In the genomic region with DNA sequence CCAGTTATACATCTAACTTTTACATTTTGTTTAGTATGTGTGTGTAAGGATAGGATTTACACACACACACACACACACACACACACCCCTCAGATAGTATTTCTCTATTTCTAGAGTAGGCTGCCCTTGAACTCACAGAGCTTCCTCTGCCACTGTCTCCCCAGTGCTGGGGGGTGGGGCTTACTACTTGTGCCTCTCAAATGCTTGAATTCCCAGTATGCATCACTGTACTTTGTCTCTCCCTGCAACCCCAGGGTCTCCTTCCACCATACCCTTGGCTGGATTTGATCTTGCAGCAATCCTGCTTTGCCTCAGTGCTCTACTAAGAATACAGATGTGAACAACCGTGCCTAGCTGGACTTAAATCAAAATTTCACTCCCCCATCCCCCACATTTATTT, we compare ENCODE assay signal across 23 mouse cellular contexts. TPM values are rescaled to one million over a fixed set of nuclear protein-coding genes. Genes with fewer than 3 reads are reported as not detected.
DNase-seq lines count a peak whose midpoint lies in the region; ATAC-seq and TF ChIP-seq lines count a peak whose summit lies in the region.
"Had no signal": no experiment of that assay in that cellular context is flagged by ENCODE, and none has a peak within 500 bp of the region (broad histone marks: within the 10 kb centered on the region; RNA-seq: fewer than 3 reads in every experiment).

No protein-coding gene starts in this region.

- TF ChIP-seq CTCF in heart, postnatal 0 days (IDR thresholded peaks at IDR 0.05; ENCODE audit: low read depth): no peak
- no peak for TF ChIP-seq CTCF in stomach, postnatal 0 days (IDR thresholded peaks at IDR 0.05; ENCODE audit: low read depth)

- no peak for TF ChIP-seq EP300 in heart, postnatal 0 days (IDR thresholded peaks at IDR 0.05; ENCODE audit: low read depth)
- TF ChIP-seq EP300 in stomach, postnatal 0 days (optimal IDR thresholded peaks at IDR 0.05): no peak

- no peak for ATAC-seq in embryonic facial prominence, embryonic 15.5 days (ENCODE audit: insufficient number of reproducible peaks, low FRiP score, low TSS enrichment, low read depth)
- no peak for ATAC-seq in heart, postnatal 0 days (ENCODE audit: insufficient read depth, low read depth)
- no peak for ATAC-seq in stomach, postnatal 0 days (ENCODE audit: low FRiP score, low TSS enrichment)
- ATAC-seq: activated CD4-positive, CD25-positive, alpha-beta regulatory T cell, adult 4 months; hindbrain, postnatal 0 days; liver, postnatal 0 days had no signal

- H3K4me1 ChIP-seq in embryonic facial prominence, embryonic 15.5 days: peaks cover 20% of the 10 kb centered on the region
- H3K4me1 ChIP-seq in embryonic facial prominence, embryonic 10.5 days: peaks cover 14% of the 10 kb centered on the region
- peaks cover 47% of the 10 kb centered on the region for H3K4me1 ChIP-seq in heart, postnatal 0 days (ENCODE audit: control insufficient read depth, insufficient read depth)
- 0 out of 2 replicates have a peak, but pooled peaks cover 2% of the 10 kb centered on the region for H3K4me1 ChIP-seq in stomach, postnatal 0 days (replicated peaks; ENCODE audit: control insufficient read depth, insufficient read depth)

- H3K27ac ChIP-seq in embryonic facial prominence, embryonic 15.5 days (replicated peaks): 0 out of 2 replicates have a peak overlapping the region, but pooled peaks have one; percentile 7
- no peak overlapping the region for H3K27ac ChIP-seq in embryonic facial prominence, embryonic 10.5 days (replicated peaks)
- H3K27ac ChIP-seq in heart, postnatal 0 days (ENCODE audit: low read depth): peak overlapping the region; percentile 97
- H3K27ac ChIP-seq in stomach, postnatal 0 days (replicated peaks): peak overlapping the region; percentile 56
- H3K27ac ChIP-seq: forebrain, embryonic 12.5 days; hindbrain, postnatal 0 days; layer of hippocampus, adult 2 months; neural tube, embryonic 12.5 days had no signal

- no peak overlapping the region for H3K4me2 ChIP-seq in embryonic facial prominence, embryonic 15.5 days (replicated peaks)
- no peak overlapping the region for H3K4me2 ChIP-seq in heart, postnatal 0 days (ENCODE audit: low read depth, low read length)
- H3K4me2 ChIP-seq in stomach, postnatal 0 days (replicated peaks; ENCODE audit: low read depth): no peak overlapping the region
- H3K4me2 ChIP-seq: forebrain, embryonic 12.5 days; neural tube, embryonic 12.5 days had no signal

- no peaks in the 10 kb centered on the region for H3K9me3 ChIP-seq in embryonic facial prominence, embryonic 15.5 days (replicated peaks)
- no peaks in the 10 kb centered on the region for H3K9me3 ChIP-seq in embryonic facial prominence, embryonic 10.5 days
- no peaks in the 10 kb centered on the region for H3K9me3 ChIP-seq in heart, postnatal 0 days (replicated peaks; ENCODE audit: control insufficient read depth, low read length)
- H3K9me3 ChIP-seq in stomach, postnatal 0 days (ENCODE audit: control insufficient read depth, low read length): no peaks in the 10 kb centered on the region
- H3K9me3 ChIP-seq: forebrain, embryonic 12.5 days; neural tube, embryonic 12.5 days had no signal

- no peak for DNase-seq in embryonic facial prominence, embryonic 10.5 days (ENCODE audit: low spot score)
- DNase-seq in heart, postnatal 0 days (ENCODE audit: low spot score): no peak
- no peak for DNase-seq in heart, adult 18-20 months
- peak; percentile 31 for DNase-seq in lung, postnatal 10 days
- no peak for DNase-seq in lung, postnatal 36 days
- DNase-seq in stomach, postnatal 0 days (ENCODE audit: low spot score): no peak
- DNase-seq in right cerebral cortex, postnatal 14 days: no peak
- DNase-seq: cerebellum, adult 9-11 months; embryo, embryonic 11 days; gastrocnemius, postnatal 36 days; liver; liver, postnatal 0 days; right cerebral cortex, postnatal 25 days; thymus, adult 18-20 months had no signal

- WGBS in embryonic facial prominence, embryonic 15.5 days: 66% methylated on average over 1 of the region's 1 CpGs
- 84% methylated on average over 1 of the region's 1 CpGs for WGBS in embryonic facial prominence, embryonic 10.5 days
- 59% methylated on average over 1 of the region's 1 CpGs for WGBS in heart, postnatal 0 days
- 54% methylated on average over 1 of the region's 1 CpGs for WGBS in stomach, postnatal 0 days

- no peak overlapping the region for H3K4me3 ChIP-seq in embryonic facial prominence, embryonic 15.5 days (replicated peaks)
- no peak overlapping the region for H3K4me3 ChIP-seq in embryonic facial prominence, embryonic 10.5 days
- H3K4me3 ChIP-seq in heart, postnatal 0 days (ENCODE audit: low read depth, low read length): no peak overlapping the region
- H3K4me3 ChIP-seq in stomach, postnatal 0 days (ENCODE audit: low read depth, low read length): no peak overlapping the region
- H3K4me3 ChIP-seq: forebrain, embryonic 12.5 days; layer of hippocampus, adult 2 months; neural tube, embryonic 12.5 days had no signal

- no peaks in the 10 kb centered on the region for H3K27me3 ChIP-seq in embryonic facial prominence, embryonic 15.5 days
- no peaks in the 10 kb centered on the region for H3K27me3 ChIP-seq in embryonic facial prominence, embryonic 10.5 days (replicated peaks; ENCODE audit: low read depth, poor library complexity, severe bottlenecking)
- no peaks in the 10 kb centered on the region for H3K27me3 ChIP-seq in heart, postnatal 0 days (ENCODE audit: control insufficient read depth, insufficient read depth, low read length)
- no peaks in the 10 kb centered on the region for H3K27me3 ChIP-seq in stomach, postnatal 0 days (ENCODE audit: control insufficient read depth, insufficient read depth, low read length)
- H3K27me3 ChIP-seq: forebrain, embryonic 12.5 days; neural tube, embryonic 12.5 days had no signal

- H3K9ac ChIP-seq in embryonic facial prominence, embryonic 15.5 days: no peak overlapping the region
- H3K9ac ChIP-seq in heart, postnatal 0 days (replicated peaks; ENCODE audit: low read depth, low read length): no peak overlapping the region
- no peak overlapping the region for H3K9ac ChIP-seq in stomach, postnatal 0 days (ENCODE audit: low read length)
- H3K9ac ChIP-seq: forebrain, embryonic 12.5 days; liver, postnatal 0 days; neural tube, embryonic 12.5 days had no signal

- peaks cover 17% of the 10 kb centered on the region for H3K36me3 ChIP-seq in embryonic facial prominence, embryonic 15.5 days
- H3K36me3 ChIP-seq in embryonic facial prominence, embryonic 10.5 days (replicated peaks): peaks cover 23% of the 10 kb centered on the region
- H3K36me3 ChIP-seq in heart, postnatal 0 days (replicated peaks; ENCODE audit: control insufficient read depth, insufficient read depth, low read length): peaks cover 15% of the 10 kb centered on the region
- H3K36me3 ChIP-seq in stomach, postnatal 0 days (ENCODE audit: control insufficient read depth, insufficient read depth, low read length): peaks cover 5% of the 10 kb centered on the region; the same call in 1 of the 2 replicates
- H3K36me3 ChIP-seq: forebrain, embryonic 12.5 days; neural tube, embryonic 12.5 days had no signal

RNA-seq across cellular contexts. Expression of a gene that starts 3.8 kb away (rescaled TPM):
- polyA plus RNA-seq in embryonic facial prominence, embryonic 15.5 days (2015; fragmentation: Nextera tagmentation; extraction: Ambion mirVana): 79.6 and 86.6 TPM in 2 replicates
- 110 TPM in 2 replicates for polyA plus RNA-seq in embryonic facial prominence, embryonic 10.5 days (2016; fragmentation: Nextera tagmentation; extraction: Ambion mirVana)
- 76.5 and 81.3 TPM in 2 replicates for total RNA-seq in heart, postnatal 0 days (2014; rRNA removed; ENCODE audit: low replicate concordance)
- polyA plus RNA-seq in heart, postnatal 0 days (2015; fragmentation: Nextera tagmentation; extraction: Ambion mirVana): 43.6 and 44.8 TPM in 2 replicates
- 10 to 100 TPM; 28.5 to 30.0 TPM for total RNA-seq in heart, adult 18-20 months (2021)
- polyA plus RNA-seq in stomach, postnatal 0 days (2015; fragmentation: Nextera tagmentation; extraction: Ambion mirVana): 82.2 and 83.8 TPM in 2 replicates
- total RNA-seq: monocyte, adult 5-6 weeks had no signal

RNA-seq across cellular contexts. Expression of a gene that starts 16.8 kb away (rescaled TPM):
- polyA plus RNA-seq in embryonic facial prominence, embryonic 15.5 days (2015; fragmentation: Nextera tagmentation; extraction: Ambion mirVana): 158 and 163 TPM in 2 replicates
- polyA plus RNA-seq in embryonic facial prominence, embryonic 10.5 days (2016; fragmentation: Nextera tagmentation; extraction: Ambion mirVana): 68.3 and 79.4 TPM in 2 replicates
- total RNA-seq in heart, postnatal 0 days (2014; rRNA removed; ENCODE audit: low replicate concordance): 697 and 786 TPM in 2 replicates
- polyA plus RNA-seq in heart, postnatal 0 days (2015; fragmentation: Nextera tagmentation; extraction: Ambion mirVana): 293 and 303 TPM in 2 replicates
- 100 to 1,000 TPM; 192 to 199 TPM for total RNA-seq in heart, adult 18-20 months (2021)
- polyA plus RNA-seq in stomach, postnatal 0 days (2015; fragmentation: Nextera tagmentation; extraction: Ambion mirVana): 87.5 and 103 TPM in 2 replicates
- total RNA-seq: monocyte, adult 5-6 weeks had no signal

RNA-seq across cellular contexts. Expression of a gene that starts 38.8 kb away (rescaled TPM):
- 146 and 148 TPM in 2 replicates for polyA plus RNA-seq in embryonic facial prominence, embryonic 15.5 days (2015; fragmentation: Nextera tagmentation; extraction: Ambion mirVana)
- 216 and 221 TPM in 2 replicates for polyA plus RNA-seq in embryonic facial prominence, embryonic 10.5 days (2016; fragmentation: Nextera tagmentation; extraction: Ambion mirVana)
- total RNA-seq in heart, postnatal 0 days (2014; rRNA removed; ENCODE audit: low replicate concordance): 170 and 172 TPM in 2 replicates
- 164 and 166 TPM in 2 replicates for polyA plus RNA-seq in heart, postnatal 0 days (2015; fragmentation: Nextera tagmentation; extraction: Ambion mirVana)
- total RNA-seq in heart, adult 18-20 months (2021): 100 to 1,000 TPM in 1 of 2 experiments, 10 to 100 TPM in 1; 98.9 to 110 TPM
- polyA plus RNA-seq in stomach, postnatal 0 days (2015; fragmentation: Nextera tagmentation; extraction: Ambion mirVana): 98.0 and 105 TPM in 2 replicates

RNA-seq across cellular contexts. Expression of a gene that starts 42.5 kb away (rescaled TPM):
- 13.2 and 17.2 TPM in 2 replicates for polyA plus RNA-seq in embryonic facial prominence, embryonic 15.5 days (2015; fragmentation: Nextera tagmentation; extraction: Ambion mirVana)
- 1.9 and 2.9 TPM in 2 replicates for polyA plus RNA-seq in embryonic facial prominence, embryonic 10.5 days (2016; fragmentation: Nextera tagmentation; extraction: Ambion mirVana)
- total RNA-seq in heart, postnatal 0 days (2014; rRNA removed; ENCODE audit: low replicate concordance): 0.35 TPM in 1 of 2 replicates, not detected in the other
- polyA plus RNA-seq in heart, postnatal 0 days (2015; fragmentation: Nextera tagmentation; extraction: Ambion mirVana): 0.36 and 0.37 TPM in 2 replicates
- under 1 TPM; 0.35 to 0.75 TPM for total RNA-seq in heart, adult 18-20 months (2021)
- polyA plus RNA-seq in stomach, postnatal 0 days (2015; fragmentation: Nextera tagmentation; extraction: Ambion mirVana): 44.4 and 48.5 TPM in 2 replicates
- total RNA-seq: gastrocnemius, postnatal 36 days; hematopoietic stem cell, adult 5-6 weeks; hindbrain, postnatal 0 days; layer of hippocampus, adult 2 months; left cerebral cortex, postnatal 36 days; monocyte, adult 5-6 weeks had no signal
- polyA plus RNA-seq: activated CD4-positive, CD25-positive, alpha-beta regulatory T cell, adult 4 months had no signal

RNA-seq across cellular contexts. Expression of a gene that starts 55.1 kb away (rescaled TPM):
- polyA plus RNA-seq in embryonic facial prominence, embryonic 15.5 days (2015; fragmentation: Nextera tagmentation; extraction: Ambion mirVana): 442 and 474 TPM in 2 replicates
- polyA plus RNA-seq in embryonic facial prominence, embryonic 10.5 days (2016; fragmentation: Nextera tagmentation; extraction: Ambion mirVana): 135 and 168 TPM in 2 replicates
- total RNA-seq in heart, postnatal 0 days (2014; rRNA removed; ENCODE audit: low replicate concordance): 369 and 373 TPM in 2 replicates
- polyA plus RNA-seq in heart, postnatal 0 days (2015; fragmentation: Nextera tagmentation; extraction: Ambion mirVana): 471 and 552 TPM in 2 replicates
- total RNA-seq in heart, adult 18-20 months (2021): 100 to 1,000 TPM; 270 to 319 TPM
- 383 and 436 TPM in 2 replicates for polyA plus RNA-seq in stomach, postnatal 0 days (2015; fragmentation: Nextera tagmentation; extraction: Ambion mirVana)
